Mouse (Mus musculus) erythroblast, embryonic 14.5 days (primary cell): Measurements from ENCODE around the gene Epas1. TPM values are rescaled to one million over a fixed set of nuclear protein-coding genes. Genes with fewer than 3 reads are reported as not detected.

Experiments used
- H3K27me3 ChIP-seq: 2 replicates; pipeline ENCODE4 v1.6.1; 2012; ENCODE audit warnings: inconsistent platforms; ENCODE audit not compliant: control insufficient read depth
- H3K36me3 ChIP-seq: 2 replicates; pipeline ENCODE4 v1.6.1; 2012; ENCODE audit warnings: mild to moderate bottlenecking, inconsistent platforms; ENCODE audit not compliant: control insufficient read depth
- H3K4me1 ChIP-seq: 2 replicates; pipeline ENCODE4 v1.6.1; 2012; ENCODE audit warnings: inconsistent platforms; ENCODE audit not compliant: control insufficient read depth
- H3K4me3 ChIP-seq: replicated peaks from 2 replicates; pipeline ENCODE3; 2012; ENCODE audit warnings: moderate library complexity, mild to moderate bottlenecking, inconsistent platforms
- H3K9me3 ChIP-seq: 2 replicates; pipeline ENCODE4 v1.6.1; 2012; ENCODE audit warnings: low read length, inconsistent platforms, mixed read lengths; ENCODE audit not compliant: control insufficient read depth
- GATA1 ChIP-seq: IDR thresholded peaks from 2 replicates; pipeline ENCODE4 v1.6.1; 2012; ENCODE audit warnings: low read length, inconsistent platforms, mixed read lengths
- TAL1 ChIP-seq: IDR thresholded peaks from 3 replicates; pipeline ENCODE4 v1.6.1; 2012; ENCODE audit warnings: low read length, inconsistent platforms, mixed read lengths
- polyA plus RNA-seq: library from polyadenylated mRNA; stranded (reverse); fragments of >175 nt; gene quantifications from 2 replicates; pipeline ENCODE4 v1.2.3, GENCODE M21; 2012

Epas1 gene
- polyA plus RNA-seq, 1 experiment: 0.01 TPM

- Histone ChIP-seq H3K9me3 (no peaks in the 10 kb centered on the region), H3K4me3 (no peak overlapping the region), H3K4me1 (no peaks in the 10 kb centered on the region), H3K36me3 (no peaks in the 10 kb centered on the region), H3K27me3 (no peaks in the 10 kb centered on the region)
- no peak for TF ChIP-seq GATA1
- TF ChIP-seq TAL1: no peak
These were observed 27.3 kb downstream of the Epas1 start for GRCm38 (mm10) chr17:86780708-86781318.

GRCm38 (mm10) chr17:86781755-86782400, 28.4 kb downstream of the Epas1 start:
- Histone ChIP-seq H3K27me3 (no peaks in the 10 kb centered on the region), H3K36me3 (no peaks in the 10 kb centered on the region), H3K4me1 (no peaks in the 10 kb centered on the region), H3K9me3 (no peaks in the 10 kb centered on the region), H3K4me3 (no peak overlapping the region)
- TF ChIP-seq GATA1 (no peak), TAL1 (no peak)

- Histone ChIP-seq H3K4me1 (no peaks in the 10 kb centered on the region), H3K4me3 (no peak overlapping the region), H3K9me3 (no peaks in the 10 kb centered on the region), H3K36me3 (no peaks in the 10 kb centered on the region), H3K27me3 (no peaks in the 10 kb centered on the region)
- TF ChIP-seq TAL1: no peak
- TF ChIP-seq GATA1: no peak
These were observed 31.0 kb downstream of the Epas1 start for GRCm38 (mm10) chr17:86784405-86784977.

GRCm38 (mm10) chr17:86785612-86786011, 32.1 kb downstream of the Epas1 start:
- Histone ChIP-seq H3K9me3 (no peaks in the 10 kb centered on the region), H3K36me3 (no peaks in the 10 kb centered on the region), H3K27me3 (no peaks in the 10 kb centered on the region), H3K4me3 (no peak overlapping the region), H3K4me1 (no peaks in the 10 kb centered on the region)
- TF ChIP-seq TAL1 (no peak), GATA1 (no peak)

GRCm38 (mm10) chr17:86786496-86786895, 33.0 kb downstream of the Epas1 start:
- TF ChIP-seq GATA1 (no peak), TAL1 (no peak)
- Histone ChIP-seq H3K4me3 (no peak overlapping the region), H3K9me3 (no peaks in the 10 kb centered on the region), H3K4me1 (no peaks in the 10 kb centered on the region), H3K27me3 (no peaks in the 10 kb centered on the region), H3K36me3 (no peaks in the 10 kb centered on the region)

- Histone ChIP-seq H3K36me3 (no peaks in the 10 kb centered on the region; the same call in 1 of the 2 replicates), H3K4me3 (no peak overlapping the region), H3K9me3 (no peaks in the 10 kb centered on the region), H3K4me1 (no peaks in the 10 kb centered on the region), H3K27me3 (no peaks in the 10 kb centered on the region)
- no peak for TF ChIP-seq TAL1
- TF ChIP-seq GATA1: no peak
These were observed 34.3 kb downstream of the Epas1 start for GRCm38 (mm10) chr17:86787805-86788204.

- no peaks in the 10 kb centered on the region; the same call in 1 of the 2 replicates for H3K36me3 ChIP-seq
- H3K9me3 ChIP-seq: no peaks in the 10 kb centered on the region
- H3K27me3 ChIP-seq: no peaks in the 10 kb centered on the region
- TF ChIP-seq GATA1: no peak
- no peak for TF ChIP-seq TAL1
- H3K4me1 ChIP-seq: no peaks in the 10 kb centered on the region
- no peak overlapping the region for H3K4me3 ChIP-seq
These were observed 34.8 kb downstream of the Epas1 start for GRCm38 (mm10) chr17:86788316-86788715.

- no peak overlapping the region for H3K4me3 ChIP-seq
- TF ChIP-seq TAL1: no peak
- no peak for TF ChIP-seq GATA1
- no peaks in the 10 kb centered on the region for H3K4me1 ChIP-seq
- H3K36me3 ChIP-seq: no peaks in the 10 kb centered on the region; the same call in 1 of the 2 replicates
- no peaks in the 10 kb centered on the region for H3K27me3 ChIP-seq
- H3K9me3 ChIP-seq: no peaks in the 10 kb centered on the region
These were observed 38.4 kb downstream of the Epas1 start for GRCm38 (mm10) chr17:86791925-86792324.

- H3K27me3 ChIP-seq: no peaks in the 10 kb centered on the region
- no peak overlapping the region for H3K4me3 ChIP-seq
- H3K36me3 ChIP-seq: no peaks in the 10 kb centered on the region; the same call in 1 of the 2 replicates
- H3K9me3 ChIP-seq: no peaks in the 10 kb centered on the region
- TF ChIP-seq TAL1: no peak
- TF ChIP-seq GATA1: no peak
- H3K4me1 ChIP-seq: no peaks in the 10 kb centered on the region
These were observed 42.3 kb downstream of the Epas1 start for GRCm38 (mm10) chr17:86795773-86796172.
